Mouse (Mus musculus) limb, embryonic 14.5 days (tissue): ENCODE measurements at regions not wholly inside any gene's neighbourhood (a gene's known extent, or its start where the extent isn't known, plus 50 kb on each side); places are given as distances from the start of the nearest gene placed in this dataset.

Experiments
- ATAC-seq: fragments of 200-750 bp; cut with Nextera tagmentation; 2 replicates; pipeline ENCODE4 v1.8.0; 2017; ENCODE audit warnings: low read depth, moderate number of reproducible peaks, moderate TSS enrichment; ENCODE audit not compliant: low FRiP score
- DNase-seq: peaks from one replicate; pipeline ENCODE4 v3.0.0-alpha.2; 2015; ENCODE audit warnings: low spot score
- H3K27ac ChIP-seq: fragments of 300-500 bp; sonication (generic); replicated peaks from 2 replicates; pipeline ENCODE4 v1.5.1; 2014; ENCODE audit warnings: low read depth, mild to moderate bottlenecking, low read length, moderate library complexity, mixed read lengths
- H3K27me3 ChIP-seq: fragments of 300-500 bp; sonication (generic); 2 replicates; pipeline ENCODE4 v1.6.1; 2014; ENCODE audit warnings: low read length, mixed read lengths; ENCODE audit not compliant: control insufficient read depth, insufficient read depth
- H3K36me3 ChIP-seq: fragments of 300-500 bp; sonication (generic); 2 replicates; pipeline ENCODE4 v1.6.1; 2014; ENCODE audit warnings: mild to moderate bottlenecking, low read length, moderate library complexity, mixed read lengths; ENCODE audit not compliant: control insufficient read depth, insufficient read depth
- H3K4me1 ChIP-seq: fragments of 300-500 bp; sonication (generic); 2 replicates; pipeline ENCODE4 v1.6.1; 2014; ENCODE audit warnings: antibody characterized with exemption, low read length, mixed read lengths; ENCODE audit not compliant: control insufficient read depth, insufficient read depth
- H3K4me2 ChIP-seq: fragments of 300-500 bp; sonication (generic); replicated peaks from 2 replicates; pipeline ENCODE4 v1.6.1; 2014; ENCODE audit warnings: low read depth, mild to moderate bottlenecking, low read length, moderate library complexity; ENCODE audit not compliant: severe bottlenecking
- H3K4me3 ChIP-seq: fragments of 300-500 bp; sonication (generic); replicated peaks from 2 replicates; pipeline ENCODE4 v1.5.1; 2014; ENCODE audit warnings: low read length
- H3K9ac ChIP-seq: fragments of 300-500 bp; sonication (generic); 2 replicates; pipeline ENCODE4 v1.6.1; 2014; ENCODE audit warnings: mild to moderate bottlenecking, low read depth, low read length, moderate library complexity; ENCODE audit not compliant: severe bottlenecking
- H3K9me3 ChIP-seq: fragments of 300-500 bp; sonication (generic); 2 replicates; pipeline ENCODE4 v1.6.1; 2016; ENCODE audit warnings: low read length; ENCODE audit not compliant: control insufficient read depth
- POLR2A ChIP-seq: fragments of 200-500 bp; IDR thresholded peaks from 2 replicates; pipeline ENCODE4 v1.8.0; 2012; ENCODE audit warnings: inconsistent platforms, mild to moderate bottlenecking, moderate library complexity, borderline replicate concordance; ENCODE audit not compliant: insufficient read depth, insufficient read length; ENCODE audit errors: extremely low read depth
- WGBS: fragments of 180-500 bp; shearing (Covaris S2); extraction: QIAGEN DNeasy Blood & Tissue Kit; methylation state at CpG from one replicate; pipeline ENCODE4 v1.1.7; 2014; 5-methylcytosine and 5-hydroxymethylcytosine counted together

DNA sequence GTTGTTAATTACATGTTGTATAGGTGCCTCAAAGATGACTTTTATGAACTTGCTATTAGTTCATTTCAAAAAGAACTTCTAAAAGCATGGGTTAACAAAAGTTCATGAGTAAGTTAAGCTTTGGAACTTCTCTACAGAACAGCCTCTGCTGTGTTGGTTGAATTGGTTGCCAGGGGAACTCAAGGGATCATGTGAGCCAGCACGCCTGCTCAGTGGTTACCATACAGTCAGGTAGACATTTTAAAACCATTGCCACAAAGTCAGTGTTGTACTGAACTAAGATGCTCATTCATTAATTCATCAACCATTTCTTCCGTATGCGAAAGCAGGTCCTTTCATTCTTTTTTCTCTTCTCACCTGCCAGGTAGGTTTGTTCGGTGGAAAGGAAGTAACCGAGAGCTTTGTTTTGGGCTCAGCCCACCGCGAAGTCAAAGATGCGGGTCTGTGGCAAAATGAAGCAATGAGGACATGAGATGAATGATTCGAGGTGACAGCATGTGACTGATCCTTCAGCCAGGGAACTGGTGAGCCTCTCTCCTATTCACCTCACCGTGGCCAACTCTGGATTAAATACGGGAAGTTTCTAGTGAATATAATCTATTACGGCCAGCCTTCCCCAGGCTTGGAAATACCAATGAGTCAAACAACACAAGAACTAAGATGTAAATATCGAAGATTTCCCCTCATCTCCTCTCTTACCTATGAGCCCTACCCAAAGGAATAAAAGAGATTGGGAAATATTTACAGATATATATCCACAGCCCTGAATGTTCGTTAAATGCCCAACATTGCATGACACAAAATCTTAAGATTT lies 79.4 kb upstream of the Tfec start:
- Histone ChIP-seq H3K4me3 (no peak overlapping the region), H3K9ac (no peak overlapping the region), H3K27ac (no peak overlapping the region), H3K4me1 (0 out of 2 replicates have a peak, but pooled peaks cover 7% of the 10 kb centered on the region), H3K9me3 (no peaks in the 10 kb centered on the region), H3K27me3 (no peaks in the 10 kb centered on the region), H3K4me2 (no peak overlapping the region), H3K36me3 (no peaks in the 10 kb centered on the region)
- WGBS, result 69% methylated on average over 14 of the region's 14 CpGs
- no peak for TF ChIP-seq POLR2A
- DNase-seq, result no peak
- no peak for ATAC-seq

DNA sequence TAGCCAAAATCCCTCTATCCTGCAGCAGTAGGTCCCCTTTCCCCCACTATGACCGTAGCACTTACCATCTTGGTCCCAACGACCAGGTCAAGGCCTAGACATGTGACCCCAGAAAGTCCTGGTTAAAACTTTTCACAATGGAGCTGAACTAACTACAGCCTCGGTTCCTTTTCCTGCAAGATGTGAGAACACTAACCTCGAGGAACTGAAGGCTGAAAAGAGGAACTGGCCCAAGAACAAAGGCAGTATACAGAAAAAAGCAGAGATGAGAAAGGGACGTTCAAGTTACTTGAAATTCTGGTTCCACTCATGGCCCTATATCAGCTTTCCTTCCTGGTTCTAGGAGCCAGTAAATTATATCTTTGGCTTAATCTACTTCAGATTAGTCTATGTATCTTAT lies 67.4 kb upstream of the Tfec start:
- DNase-seq, result no peak
- Histone ChIP-seq H3K4me3 (no peak overlapping the region), H3K27ac (no peak overlapping the region), H3K9me3 (no peaks in the 10 kb centered on the region), H3K4me2 (no peak overlapping the region), H3K36me3 (no peaks in the 10 kb centered on the region), H3K27me3 (no peaks in the 10 kb centered on the region), H3K9ac (no peak overlapping the region), H3K4me1 (no peaks in the 10 kb centered on the region)
- no peak for TF ChIP-seq POLR2A
- ATAC-seq, result no peak
- 77% methylated on average over 5 of the region's 5 CpGs for WGBS

DNA sequence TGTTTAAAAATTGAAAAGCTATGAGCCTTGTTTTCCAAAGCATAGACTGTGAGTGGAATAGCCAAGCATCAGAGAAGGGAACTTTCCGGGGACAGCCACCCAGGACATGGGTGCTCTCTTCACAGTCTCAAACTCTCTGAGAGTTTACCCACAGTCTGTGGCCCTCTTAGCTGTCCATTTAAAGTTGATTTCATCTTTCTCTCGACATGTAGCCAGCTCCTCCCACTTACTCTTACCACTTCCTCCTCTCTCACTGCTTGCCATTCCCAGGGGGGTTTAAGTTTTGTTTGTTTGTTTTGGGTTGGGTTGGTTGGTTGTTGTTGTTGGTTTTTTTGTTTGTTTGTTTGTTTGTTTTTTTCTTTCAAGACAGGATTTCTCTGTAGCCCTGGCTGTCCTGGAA lies 66.1 kb upstream of the Tfec start:
- Histone ChIP-seq H3K4me3 (no peak overlapping the region), H3K9ac (no peak overlapping the region), H3K27me3 (no peaks in the 10 kb centered on the region), H3K36me3 (no peaks in the 10 kb centered on the region), H3K4me1 (no peaks in the 10 kb centered on the region), H3K9me3 (no peaks in the 10 kb centered on the region), H3K27ac (no peak overlapping the region), H3K4me2 (no peak overlapping the region)
- no peak for TF ChIP-seq POLR2A
- DNase-seq (no peak), ATAC-seq (no peak)
- WGBS, result 75% methylated on average over 2 of the region's 2 CpGs

DNA sequence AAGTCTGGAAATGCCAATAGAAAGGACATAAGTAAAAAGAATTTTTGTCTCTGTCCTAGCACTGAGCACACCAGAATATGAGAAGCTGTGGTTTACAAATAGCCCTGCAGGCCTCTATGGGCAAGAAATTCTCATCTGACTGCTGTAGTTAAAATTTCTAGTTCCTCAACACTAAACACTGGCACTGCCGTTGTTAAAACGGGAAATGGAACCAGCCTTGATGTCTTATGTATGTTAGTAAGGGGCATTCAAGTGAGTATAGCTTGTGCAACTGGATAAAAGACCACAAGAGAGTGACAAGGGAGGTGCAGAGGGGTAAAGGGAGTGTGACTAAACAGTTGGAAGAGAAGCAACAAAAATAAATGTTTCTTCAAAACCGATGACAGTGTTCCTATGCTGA lies 65.7 kb upstream of the Tfec start:
- Histone ChIP-seq H3K4me3 (no peak overlapping the region), H3K4me2 (no peak overlapping the region), H3K9ac (no peak overlapping the region), H3K4me1 (no peaks in the 10 kb centered on the region), H3K27ac (no peak overlapping the region), H3K36me3 (no peaks in the 10 kb centered on the region), H3K27me3 (no peaks in the 10 kb centered on the region), H3K9me3 (no peaks in the 10 kb centered on the region)
- DNase-seq (no peak), ATAC-seq (no peak)
- TF ChIP-seq POLR2A, result no peak
- WGBS, result 67% methylated on average over 3 of the region's 3 CpGs

DNA sequence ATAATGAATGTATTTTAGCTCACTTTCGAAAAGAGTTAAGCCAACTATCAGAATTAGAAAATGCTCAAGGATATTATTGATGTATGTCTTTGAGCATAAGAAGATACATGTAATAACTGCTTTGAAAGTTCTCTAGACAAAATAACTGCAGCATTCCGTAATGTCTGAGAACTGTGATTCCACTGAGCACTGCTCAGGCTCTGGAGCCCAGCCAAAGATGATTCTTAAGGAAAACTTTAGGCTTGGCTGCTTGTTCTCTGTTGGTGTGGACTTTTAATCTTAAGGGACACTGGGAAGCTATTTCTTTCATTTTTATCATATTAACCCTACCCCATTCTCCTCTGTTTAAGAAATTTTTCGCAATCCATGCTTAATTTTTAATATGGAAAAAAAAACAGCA lies 59.9 kb upstream of the Tfec start:
- no peak overlapping the region for H3K4me3 ChIP-seq
- no peaks in the 10 kb centered on the region for H3K36me3 ChIP-seq
- DNase-seq, result peak; percentile 83
- TF ChIP-seq POLR2A, result no peak
- H3K4me2 ChIP-seq, result no peak overlapping the region
- no peak overlapping the region for H3K9ac ChIP-seq
- no peaks in the 10 kb centered on the region for H3K27me3 ChIP-seq
- no peak overlapping the region for H3K27ac ChIP-seq
- 75% methylated on average over 3 of the region's 3 CpGs for WGBS
- no peak for ATAC-seq
- no peaks in the 10 kb centered on the region for H3K4me1 ChIP-seq
- no peaks in the 10 kb centered on the region for H3K9me3 ChIP-seq

DNA sequence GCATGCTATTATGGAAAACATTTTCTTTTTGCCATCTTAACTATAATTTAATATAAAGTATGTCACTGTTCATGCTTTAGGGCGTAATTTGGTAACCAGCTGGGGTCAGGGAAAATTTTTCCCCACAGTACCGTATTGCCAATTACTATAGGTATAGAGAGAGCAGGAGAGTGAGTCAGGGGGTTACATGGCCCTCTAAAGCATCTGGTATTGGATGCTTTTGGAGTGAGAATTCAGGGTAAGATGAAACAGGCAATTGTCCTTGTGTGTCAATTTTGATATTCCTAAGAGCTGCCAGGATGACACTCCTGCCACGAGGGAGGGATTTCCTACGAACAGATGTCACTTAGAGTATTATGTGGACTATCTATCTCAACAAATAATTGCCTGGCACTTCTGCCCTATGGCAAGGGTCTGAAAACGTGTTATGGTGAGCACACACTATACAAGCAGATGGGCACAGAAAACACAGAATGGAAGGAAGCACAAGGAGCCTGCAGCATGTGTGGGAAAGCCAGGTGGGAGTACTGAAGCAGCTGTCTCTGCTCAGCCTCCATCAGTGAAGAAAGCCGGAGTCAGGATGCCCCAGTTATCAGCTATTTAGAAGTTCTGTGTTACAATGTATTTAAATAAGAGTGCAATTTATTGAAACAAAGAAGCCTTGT lies 58.7 kb upstream of the Tfec start:
- Histone ChIP-seq H3K4me1 (no peaks in the 10 kb centered on the region), H3K4me3 (no peak overlapping the region), H3K27ac (no peak overlapping the region), H3K9ac (no peak overlapping the region), H3K4me2 (no peak overlapping the region), H3K9me3 (no peaks in the 10 kb centered on the region), H3K36me3 (no peaks in the 10 kb centered on the region), H3K27me3 (no peaks in the 10 kb centered on the region)
- DNase-seq (no peak), ATAC-seq (no peak)
- WGBS, result 68% methylated on average over 6 of the region's 6 CpGs
- no peak for TF ChIP-seq POLR2A
